Mouse (Mus musculus) cerebral cortex, adult 2 months (tissue): ENCODE results near the gene Arl8a.

ENCODE experiments used
- WGBS: fragments of 180-500 bp; shearing (Covaris S2); methylation state at CpG from one replicate; pipeline ENCODE4 v1.1.7; 2018; 5-methylcytosine and 5-hydroxymethylcytosine counted together

Gene Arl8a

GRCm38 (mm10) chr1:135146077-135146945, at the start of gene Arl8a:
TSS of gene Arl8a (plus strand) at chr1:135146824.
- 1% methylated on average over 78 of the region's 78 CpGs for WGBS

GRCm38 (mm10) chr1:135097441-135097840, 49.2 kb upstream of the Arl8a start:
- WGBS: 97% methylated on average over 6 of the region's 6 CpGs

- WGBS: 72% methylated on average over 7 of the region's 7 CpGs
These were observed 48.2 kb upstream of the Arl8a start for GRCm38 (mm10) chr1:135098441-135098840.

GRCm38 (mm10) chr1:135100400-135100799, 46.2 kb upstream of the Arl8a start:
- 27% methylated on average over 7 of the region's 7 CpGs for WGBS

- 1% methylated on average over 40 of the region's 40 CpGs for WGBS
These were observed 41.5 kb upstream of the Arl8a start, which contains the start of gene Lgr6 for GRCm38 (mm10) chr1:135105124-135105523. TSS of gene Lgr6 (minus strand) at chr1:135105276.

- 6% methylated on average over 8 of the region's 8 CpGs for WGBS
These were observed 40.7 kb upstream of the Arl8a start for GRCm38 (mm10) chr1:135105951-135106350.

- WGBS: 63% methylated on average over 6 of the region's 6 CpGs
These were observed 38.0 kb upstream of the Arl8a start for GRCm38 (mm10) chr1:135108611-135109010.

- WGBS: 21% methylated on average over 6 of the region's 6 CpGs
These were observed 36.5 kb upstream of the Arl8a start for GRCm38 (mm10) chr1:135110075-135110474.

GRCm38 (mm10) chr1:135111271-135111670, 35.4 kb upstream of the Arl8a start:
- WGBS: 77% methylated on average over 5 of the region's 5 CpGs

GRCm38 (mm10) chr1:135112661-135113060, 34.0 kb upstream of the Arl8a start:
- 12% methylated on average over 8 of the region's 8 CpGs for WGBS

- WGBS: 96% methylated on average over 8 of the region's 8 CpGs
These were observed 21.9 kb upstream of the Arl8a start for GRCm38 (mm10) chr1:135124573-135125363.

GRCm38 (mm10) chr1:135125990-135126389, 20.6 kb upstream of the Arl8a start:
- 41% methylated on average over 8 of the region's 8 CpGs for WGBS

GRCm38 (mm10) chr1:135126443-135127027, 20.1 kb upstream of the Arl8a start:
- 29% methylated on average over 4 of the region's 4 CpGs for WGBS

GRCm38 (mm10) chr1:135128011-135128441, 18.6 kb upstream of the Arl8a start:
- 38% methylated on average over 6 of the region's 6 CpGs for WGBS

- WGBS: 37% methylated on average over 9 of the region's 9 CpGs
These were observed 17.6 kb upstream of the Arl8a start for GRCm38 (mm10) chr1:135128986-135129385.

- 79% methylated on average over 9 of the region's 9 CpGs for WGBS
These were observed 17.0 kb upstream of the Arl8a start for GRCm38 (mm10) chr1:135129543-135130183.

GRCm38 (mm10) chr1:135130376-135131018, 16.1 kb upstream of the Arl8a start:
- WGBS: 81% methylated on average over 2 of the region's 2 CpGs

- WGBS: 38% methylated on average over 6 of the region's 6 CpGs
These were observed 15.6 kb upstream of the Arl8a start for GRCm38 (mm10) chr1:135131034-135131433.

- WGBS: 47% methylated on average over 8 of the region's 8 CpGs
These were observed 15.1 kb upstream of the Arl8a start for GRCm38 (mm10) chr1:135131560-135131959.

- 34% methylated on average over 10 of the region's 10 CpGs for WGBS
These were observed 14.2 kb upstream of the Arl8a start, which contains the start of gene Ptpn7 for GRCm38 (mm10) chr1:135132473-135132872. TSS of gene Ptpn7 (plus strand) at chr1:135132700.

GRCm38 (mm10) chr1:135132893-135133369, 13.7 kb upstream of the Arl8a start:
- 89% methylated on average over 9 of the region's 9 CpGs for WGBS
